Mouse (Mus musculus): ENCODE measurements around the gene Psors1c2.

DNA sequence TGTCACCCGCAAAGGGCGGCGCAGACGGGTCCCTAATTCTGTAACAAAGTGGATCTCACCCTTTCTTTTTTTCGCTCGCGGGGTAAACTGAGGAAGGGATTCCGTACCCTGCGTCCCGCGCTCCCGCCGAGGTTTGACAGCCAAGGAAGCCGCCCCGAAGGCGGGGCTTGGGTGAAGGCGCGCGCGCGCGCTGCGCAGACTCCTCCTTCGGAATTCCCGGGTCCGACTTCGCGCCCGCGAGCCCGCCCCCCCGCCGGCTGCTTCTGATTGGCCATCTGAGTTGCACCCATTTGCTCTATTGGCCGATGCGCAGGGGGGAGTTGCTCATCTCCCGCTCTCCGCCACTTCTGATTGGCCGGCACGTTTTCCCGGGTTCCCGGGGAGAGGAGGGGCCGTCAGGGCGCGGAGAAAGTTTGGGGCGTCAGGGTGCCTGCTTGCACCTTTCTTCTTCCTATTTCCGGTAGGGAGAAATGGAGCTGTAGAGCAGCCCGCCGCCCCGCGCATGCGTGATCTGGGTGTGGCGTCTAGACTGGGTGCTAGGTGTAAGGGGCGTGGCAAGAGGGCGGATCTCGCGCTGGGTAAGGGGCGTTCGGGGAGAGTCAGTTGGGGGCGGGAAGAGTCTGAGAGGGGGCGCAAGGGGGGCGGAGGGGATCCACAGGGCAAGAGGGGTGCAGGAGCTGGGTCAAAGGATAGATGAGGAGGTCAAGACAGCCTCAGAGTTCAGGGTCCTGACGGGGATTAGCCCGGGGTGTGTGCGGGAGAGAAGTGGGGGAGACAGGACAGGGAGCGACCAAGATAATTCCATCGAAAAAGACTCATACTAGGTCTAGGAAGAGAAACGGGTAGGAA is 16.1 kb upstream of the Psors1c2 start, which contains the start of the genes Tcf19 and Cchcr1:
- TF ChIP-seq CTCF (IDR thresholded peaks at IDR 0.05; ENCODE audit: low read depth, low read length), result no peak
- no peak for TF ChIP-seq EP300 (IDR thresholded peaks at IDR 0.05; ENCODE audit: insufficient read depth, low read depth, low read length)
- no peak for TF ChIP-seq POLR2A (IDR thresholded peaks at IDR 0.05; ENCODE audit: insufficient read depth, low read length)
